ENCODE assay signal across 18 mouse cellular contexts in genomic region chr6:120516422-120516821, GRCm38 (mm10). TPM values are rescaled to one million over a fixed set of nuclear protein-coding genes. Genes with fewer than 3 reads are reported as not detected.
DNase-seq lines count a peak whose midpoint lies in the region; ATAC-seq and TF ChIP-seq lines count a peak whose summit lies in the region.
"Had no signal": no experiment of that assay in that cellular context is flagged by ENCODE, and none has a peak within 500 bp of the region (broad histone marks: within the 10 kb centered on the region; RNA-seq: fewer than 3 reads in every experiment).

No protein-coding gene starts in this region.

- TF ChIP-seq CTCF in lung, adult 2 months (IDR thresholded peaks at IDR 0.05; ENCODE audit: insufficient read depth, low read length): no peak

- H3K36me3 ChIP-seq in heart, embryonic 10.5 days: peaks cover 72% of the 10 kb centered on the region

- H3K4me1 ChIP-seq in heart, embryonic 10.5 days: 0 out of 2 replicates have a peak, but pooled peaks cover 7% of the 10 kb centered on the region
- H3K4me1 ChIP-seq in lung, adult 2 months (ENCODE audit: control insufficient read depth, insufficient read depth, low read length): no peaks in the 10 kb centered on the region
- H3K4me1 ChIP-seq: kidney, embryonic 15.5 days; midbrain, embryonic 13.5 days had no signal

- TF ChIP-seq POLR2A in lung, adult 2 months (IDR thresholded peaks at IDR 0.05; ENCODE audit: borderline replicate concordance, extremely low read depth, low read depth, low read length): no peak

- no peaks in the 10 kb centered on the region for H3K27me3 ChIP-seq in heart, embryonic 10.5 days (ENCODE audit: insufficient read depth, poor library complexity, severe bottlenecking)
- H3K27me3 ChIP-seq: CH12.LX; kidney, embryonic 15.5 days; midbrain, embryonic 13.5 days; Patski had no signal

- 0 out of 2 replicates have a peak overlapping the region, but pooled peaks have one; percentile 69 for H3K27ac ChIP-seq in heart, embryonic 10.5 days
- H3K27ac ChIP-seq: kidney, embryonic 15.5 days; midbrain, embryonic 13.5 days had no signal

- ATAC-seq in erythroid progenitor cell, adult 5-6 weeks (replicated peaks; ENCODE audit: low FRiP score, poor library complexity, severe bottlenecking): peak; percentile 82
- ATAC-seq in megakaryocyte, adult 5-6 weeks (ENCODE audit: poor library complexity, severe bottlenecking): peak; percentile 40; the same call in 1 of the 2 replicates
- ATAC-seq: forebrain, embryonic 16.5 days; inflammation-experienced regulatory T-cells, adult 6 months; midbrain, embryonic 13.5 days; Patski had no signal

- 62% methylated on average over 4 of the region's 4 CpGs for WGBS in heart, embryonic 10.5 days
- WGBS in lung, adult 2 months: 81% methylated on average over 4 of the region's 4 CpGs

- H3K4me3 ChIP-seq in heart, embryonic 10.5 days: no peak overlapping the region
- no peak overlapping the region for H3K4me3 ChIP-seq in lung, adult 2 months (replicated peaks; ENCODE audit: extremely low read depth, low read depth, low read length)
- H3K4me3 ChIP-seq: kidney, embryonic 15.5 days; midbrain, embryonic 13.5 days had no signal

- H3K9me3 ChIP-seq in heart, embryonic 10.5 days: no peaks in the 10 kb centered on the region
- H3K9me3 ChIP-seq: kidney, embryonic 15.5 days; midbrain, embryonic 13.5 days had no signal

- DNase-seq in heart, embryonic 10.5 days (ENCODE audit: low spot score): no peak
- no peak for DNase-seq in heart, adult 18-20 months
- DNase-seq in MEL-GATA-1-ER (ENCODE audit: extremely low read depth, low read depth): peak; percentile 84
- no peak for DNase-seq in lung, adult 2 months
- DNase-seq in left cerebral cortex, adult 18-20 months (ENCODE audit: low spot score in 2 of 2): no peak
- DNase-seq in gastrocnemius, postnatal 4 days (ENCODE audit: low spot score in 2 of 2): no peak
- DNase-seq: cerebellum, adult 8-10 months; lung, postnatal 14 days; thymus, postnatal 14 days had no signal

RNA-seq across cellular contexts. Expression of gene Hdhd5, which starts 14.7 kb away (rescaled TPM):
- polyA plus RNA-seq in heart, embryonic 10.5 days (2016; fragmentation: Nextera tagmentation; extraction: Ambion mirVana): 20.5 and 20.6 TPM in 2 replicates
- 10 to 100 TPM; 18.7 to 21.8 TPM for total RNA-seq in heart, adult 18-20 months (2021)
- total RNA-seq in erythroid progenitor cell, adult 5-6 weeks (2015; ENCODE audit: low replicate concordance): 2.1 and 4.0 TPM in 2 replicates
- total RNA-seq in erythroid progenitor cell, adult 5-6 weeks (2017; ENCODE audit: low replicate concordance): 3.4 and 9.1 TPM in 2 replicates
- 4.4 and 6.6 TPM in 2 replicates for total RNA-seq in megakaryocyte, adult 5-6 weeks (2015)
- 9.4 and 11.0 TPM in 2 replicates for total RNA-seq in megakaryocyte, adult 5-6 weeks (2017)
- 17.0 and 17.7 TPM in 2 replicates for polyA plus RNA-seq in lung, adult 2 months (2012; rRNA removed)
- total RNA-seq in left cerebral cortex, adult 18-20 months (2021): 10 to 100 TPM; 32.3 to 35.3 TPM
- total RNA-seq in gastrocnemius, postnatal 4 days (2021): 10 to 100 TPM; 16.1 to 18.3 TPM

RNA-seq across cellular contexts. Expression of gene Tmem121b, which starts 22.8 kb away (rescaled TPM):
- polyA plus RNA-seq in heart, embryonic 10.5 days (2016; fragmentation: Nextera tagmentation; extraction: Ambion mirVana): 0.03 and 0.07 TPM in 2 replicates
- total RNA-seq in heart, adult 18-20 months (2021): not detected
- not detected in 2 replicates for total RNA-seq in erythroid progenitor cell, adult 5-6 weeks (2015; ENCODE audit: low replicate concordance)
- total RNA-seq in erythroid progenitor cell, adult 5-6 weeks (2017; ENCODE audit: low replicate concordance): not detected in 2 replicates
- 0.05 TPM in 1 of 2 replicates, not detected in the other for total RNA-seq in megakaryocyte, adult 5-6 weeks (2015)
- not detected in 2 replicates for total RNA-seq in megakaryocyte, adult 5-6 weeks (2017)
- polyA plus RNA-seq in lung, adult 2 months (2012; rRNA removed): 2.3 and 2.8 TPM in 2 replicates
- total RNA-seq in left cerebral cortex, adult 18-20 months (2021): 10 to 100 TPM; 56.6 to 57.9 TPM
- total RNA-seq in gastrocnemius, postnatal 4 days (2021): under 1 TPM; 0.13 to 0.15 TPM
- total RNA-seq: CH12.LX; gastrocnemius, adult 8-10 months had no signal

RNA-seq across cellular contexts. Expression of gene Il17ra, which starts 53.4 kb away (rescaled TPM):
- 4.6 and 6.5 TPM in 2 replicates for polyA plus RNA-seq in heart, embryonic 10.5 days (2016; fragmentation: Nextera tagmentation; extraction: Ambion mirVana)
- 1 to 10 TPM; 2.3 to 3.0 TPM for total RNA-seq in heart, adult 18-20 months (2021)
- total RNA-seq in erythroid progenitor cell, adult 5-6 weeks (2015; ENCODE audit: low replicate concordance): 8.4 and 11.5 TPM in 2 replicates
- total RNA-seq in erythroid progenitor cell, adult 5-6 weeks (2017; ENCODE audit: low replicate concordance): 10.5 and 11.7 TPM in 2 replicates
- total RNA-seq in megakaryocyte, adult 5-6 weeks (2015): 93.8 and 108 TPM in 2 replicates
- 76.6 and 79.8 TPM in 2 replicates for total RNA-seq in megakaryocyte, adult 5-6 weeks (2017)
- polyA plus RNA-seq in lung, adult 2 months (2012; rRNA removed): 26.4 and 36.4 TPM in 2 replicates
- 10 to 100 TPM; 18.2 to 19.6 TPM for total RNA-seq in left cerebral cortex, adult 18-20 months (2021)
- 1 to 10 TPM; 4.7 to 5.2 TPM for total RNA-seq in gastrocnemius, postnatal 4 days (2021)

Comparison
In these comparisons a context has a peak if more than half of its experiments do, and no peak if none do; other contexts are left out.
1. RNA of gene Tmem121b, which starts 22.8 kb away (total RNA-seq): 56.6 to 57.9 TPM in left cerebral cortex, adult 18-20 months; 0.13 to 0.15 TPM in gastrocnemius, postnatal 4 days, not detected in heart, adult 18-20 months, not detected in erythroid progenitor cell, adult 5-6 weeks and 0.05 TPM in megakaryocyte, adult 5-6 weeks; every median in the first group is over 10 times any median in the second.